Mouse (Mus musculus): ENCODE data around the gene Mtus2. TPM values are rescaled to one million over a fixed set of nuclear protein-coding genes. Genes with fewer than 3 reads are reported as not detected.
"Not testable (repeated sequence)": the region's sequence is repeated elsewhere in the genome, so short reads cannot be mapped to it uniquely, and the experiment has no call there.

Mtus2 gene
- 1 to 10 TPM; 2.5 to 2.7 TPM for total RNA-seq (2021)
- long read RNA-seq, experiment 1 = 0 reads
- long read RNA-seq, experiment 2, partial matches to known transcripts = 3 of 6 reads
- long read RNA-seq, experiment 2, other reads (novel, unspliced or antisense) = 1 of 6 reads

- peak; percentile 84 for DNase-seq (ENCODE audit: low spot score in 2 of 2)
These were observed at the start of gene Mtus2 for GRCm38 (mm10) chr5:147956821-147957564. Gene Mtus2, plus strand, starts transcription at chr5:147957320.

GRCm38 (mm10) chr5:147907851-147908250 is 49.3 kb upstream of the Mtus2 start:
- DNase-seq (ENCODE audit: low spot score in 2 of 2) = no peak

GRCm38 (mm10) chr5:147910807-147911509 is 46.2 kb upstream of the Mtus2 start:
- no peak for DNase-seq (ENCODE audit: low spot score in 2 of 2)

GRCm38 (mm10) chr5:147911744-147912143 is 45.4 kb upstream of the Mtus2 start:
- DNase-seq (ENCODE audit: low spot score in 2 of 2) = no peak

DNA sequence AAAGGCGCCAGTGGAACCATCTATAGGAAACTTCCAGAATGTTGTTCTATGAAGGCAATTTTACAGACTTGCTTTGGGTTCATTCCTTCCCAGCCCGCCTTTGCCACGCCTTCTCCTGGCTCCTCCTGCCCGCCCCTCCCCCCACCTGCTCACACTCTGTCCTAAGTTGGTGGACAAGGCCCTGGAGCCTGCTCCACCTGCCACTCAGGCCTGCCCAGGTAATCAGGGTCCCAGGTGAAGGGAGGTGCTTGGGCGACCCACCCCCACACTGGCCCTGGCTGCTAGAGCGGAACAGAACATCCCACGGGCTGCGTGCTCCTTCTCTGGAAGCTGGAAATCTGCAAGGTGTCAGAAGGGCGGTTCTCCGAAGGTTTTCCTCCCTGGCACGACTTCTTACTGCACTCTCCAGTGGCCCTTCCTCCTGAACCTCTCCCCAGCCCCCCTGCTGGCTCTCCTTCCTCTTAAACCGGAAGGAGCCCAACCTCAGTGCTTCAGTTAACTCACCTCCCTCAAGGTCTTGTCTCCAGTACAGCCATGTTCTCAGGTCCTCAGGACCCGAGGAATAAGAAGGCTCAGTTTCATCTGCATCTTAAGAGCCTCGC is 43.8 kb upstream of the Mtus2 start:
- DNase-seq (ENCODE audit: low spot score in 2 of 2) = no peak

DNA sequence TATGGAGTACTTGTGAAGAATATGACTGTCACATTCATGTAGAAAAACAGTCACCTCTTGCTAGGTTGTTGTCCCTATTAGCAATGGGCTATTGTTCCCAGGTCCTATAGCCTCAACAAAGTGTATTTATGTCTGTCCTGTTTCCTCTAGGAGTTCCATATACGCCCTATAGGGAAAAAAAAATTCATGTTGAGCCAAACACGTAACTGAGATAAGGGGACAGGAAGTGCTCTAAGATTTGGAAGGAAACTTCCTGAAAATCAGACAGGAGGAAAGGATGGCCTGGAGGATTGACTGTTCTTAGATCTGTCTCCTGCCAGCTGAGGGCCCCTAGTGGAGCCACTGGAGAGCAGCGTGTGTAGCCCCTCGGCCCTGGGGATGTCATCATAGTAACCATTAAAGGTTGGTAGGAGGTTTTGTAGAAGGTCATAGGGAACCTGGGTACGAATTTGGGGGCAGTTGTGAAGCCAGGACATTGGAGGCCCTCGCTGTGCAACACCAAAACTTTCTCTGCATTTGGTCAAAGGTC is 42.0 kb upstream of the Mtus2 start:
- no peak for DNase-seq (ENCODE audit: low spot score in 2 of 2)

DNA sequence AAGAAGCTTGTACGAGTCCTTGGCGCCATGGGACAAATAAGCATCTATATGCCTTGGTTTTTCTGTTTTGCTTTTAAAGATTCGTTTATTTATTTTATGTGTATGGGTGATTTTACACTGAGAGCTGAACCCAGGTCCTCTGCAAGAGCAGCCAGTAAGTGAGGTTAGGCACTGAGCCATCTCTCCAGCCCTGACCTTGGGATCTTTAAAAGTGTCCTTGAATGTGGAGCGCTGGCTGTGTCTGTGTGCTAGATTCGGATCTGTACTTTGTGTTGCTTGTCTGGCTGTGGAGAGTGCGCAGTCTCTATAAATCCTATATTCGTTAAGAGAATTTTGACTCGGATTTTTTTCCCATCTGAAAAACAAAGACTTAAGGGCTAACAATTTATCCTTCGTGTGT is 40.9 kb upstream of the Mtus2 start:
- no peak for DNase-seq (ENCODE audit: low spot score in 2 of 2)

DNA sequence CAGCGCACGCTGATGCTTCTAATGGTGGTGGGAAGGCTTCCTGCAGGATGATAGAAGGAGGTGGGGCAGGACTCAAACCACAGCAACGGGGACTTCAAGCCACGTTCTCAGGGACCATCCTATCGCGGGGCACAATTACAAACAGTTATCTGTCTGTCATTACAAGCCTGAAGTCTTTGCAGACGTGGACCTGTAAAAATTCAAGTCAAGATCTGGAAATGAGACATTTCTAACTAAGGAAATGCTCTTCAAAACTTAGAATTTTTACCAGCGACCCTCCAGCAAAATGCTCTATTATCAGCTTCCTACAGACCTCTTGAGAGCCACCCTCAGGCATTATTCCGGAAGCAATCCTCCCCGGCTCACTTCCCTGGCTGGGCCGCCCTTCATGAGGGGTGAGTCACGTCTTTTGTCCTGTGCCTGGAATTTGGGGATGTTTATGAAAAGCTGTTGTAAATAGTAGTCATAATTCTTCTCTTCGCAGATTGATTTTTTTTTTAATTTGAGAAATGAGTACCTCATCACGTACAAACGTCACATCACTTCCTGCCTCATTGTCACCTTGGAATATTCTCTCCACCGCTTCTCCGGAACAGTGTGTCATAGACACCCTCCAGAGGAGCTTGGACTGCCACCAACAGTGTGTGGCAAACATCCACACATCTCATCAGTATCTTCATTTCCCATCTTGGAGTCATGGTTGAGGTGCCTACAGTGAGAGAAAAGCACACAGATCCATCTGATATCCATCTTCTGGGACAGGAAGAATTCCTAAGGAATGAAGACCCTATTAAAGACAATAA is 38.9 kb upstream of the Mtus2 start:
- no peak for DNase-seq (ENCODE audit: low spot score in 2 of 2)

DNA sequence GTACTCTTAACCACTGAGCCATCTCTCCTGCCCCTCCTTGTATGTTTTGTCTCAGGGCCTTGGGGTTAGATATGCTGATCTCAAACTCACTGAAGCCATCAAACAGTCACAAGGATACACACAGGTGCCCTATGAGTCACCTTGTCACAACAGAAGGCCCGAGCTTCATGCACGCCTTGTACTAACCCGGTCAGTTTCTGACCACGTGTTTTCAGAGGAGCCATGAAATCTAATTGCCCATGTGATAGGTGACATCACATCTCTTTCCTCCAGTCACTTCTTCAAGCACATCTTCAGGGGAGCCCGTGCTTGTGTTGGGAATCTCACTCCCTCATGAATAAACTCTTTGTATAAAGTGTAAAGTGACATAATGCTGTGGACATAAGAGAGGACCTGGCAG is 32.5 kb upstream of the Mtus2 start:
- DNase-seq (ENCODE audit: low spot score in 2 of 2) = no peak

DNA sequence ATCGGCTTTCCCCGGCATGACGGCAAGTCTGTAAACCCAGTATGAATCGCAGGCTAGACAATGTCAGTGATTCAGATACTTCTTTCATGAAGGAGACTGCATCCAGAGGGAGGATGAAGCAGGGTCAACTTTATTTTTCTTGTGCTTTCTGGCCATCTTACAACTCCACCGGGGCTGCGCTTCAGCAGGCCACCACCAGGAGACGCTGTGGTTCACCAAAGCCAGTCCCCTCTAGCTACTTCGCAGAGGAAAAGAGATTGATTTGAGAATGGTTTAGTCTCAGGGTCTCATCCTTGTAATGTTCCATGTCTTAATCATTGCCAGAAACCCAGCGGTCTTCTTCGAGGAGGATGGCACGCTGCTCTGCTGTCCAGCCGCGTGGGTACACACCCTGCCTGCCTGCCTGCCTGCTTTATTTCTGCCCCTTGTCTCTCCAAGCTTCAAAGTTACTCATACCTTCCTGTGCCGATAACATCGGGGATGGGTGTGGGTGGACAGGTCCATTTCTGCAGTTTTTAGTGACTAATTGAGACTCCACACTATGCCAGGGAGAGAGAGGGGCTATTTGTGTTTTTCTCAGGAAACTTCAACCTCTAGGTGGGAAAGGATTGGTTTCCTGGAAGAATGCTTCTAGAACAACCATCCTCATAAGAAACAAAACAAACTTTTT is 31.1 kb upstream of the Mtus2 start:
- DNase-seq (ENCODE audit: low spot score in 2 of 2) = no peak

DNA sequence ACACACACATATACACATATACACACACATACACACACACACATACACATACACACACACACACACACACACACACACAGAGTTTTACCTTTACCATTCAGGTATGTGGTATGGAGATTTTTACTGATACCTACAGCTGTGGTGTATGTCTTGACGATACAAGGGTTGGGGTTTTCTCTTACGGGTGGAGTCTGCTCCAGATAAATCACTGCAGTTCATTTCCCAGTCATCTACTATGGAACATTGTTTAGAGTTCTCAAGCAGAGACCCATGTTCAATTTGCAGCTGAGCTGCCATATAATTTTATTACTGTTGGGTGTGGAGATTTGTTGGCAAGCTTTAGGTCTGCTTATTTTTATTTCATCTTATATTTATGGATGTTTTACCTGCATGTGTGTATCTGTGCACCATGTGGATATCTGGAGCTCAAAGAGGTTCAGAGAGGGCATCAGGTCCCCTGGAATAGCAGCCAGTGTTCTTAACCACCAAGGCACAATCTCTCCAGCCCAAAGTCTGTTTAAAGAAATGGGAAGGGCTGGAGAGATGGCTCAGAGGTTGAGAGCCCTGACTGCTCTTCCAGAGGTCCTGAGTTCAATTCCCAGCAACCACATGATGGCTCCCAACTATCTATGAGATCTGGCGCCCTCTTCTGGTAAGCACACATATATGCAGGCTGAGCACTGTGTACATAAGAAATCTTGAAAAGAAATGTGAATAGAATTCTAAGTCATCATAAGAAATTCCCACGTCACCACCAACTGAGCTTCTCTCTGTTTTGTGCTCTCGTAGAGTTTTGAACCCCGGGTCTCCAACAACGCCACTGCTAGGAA is 28.2 kb upstream of the Mtus2 start:
- peak in 1 of 2 experiments; percentile 18 for DNase-seq (ENCODE audit: low spot score in 2 of 2)

DNA sequence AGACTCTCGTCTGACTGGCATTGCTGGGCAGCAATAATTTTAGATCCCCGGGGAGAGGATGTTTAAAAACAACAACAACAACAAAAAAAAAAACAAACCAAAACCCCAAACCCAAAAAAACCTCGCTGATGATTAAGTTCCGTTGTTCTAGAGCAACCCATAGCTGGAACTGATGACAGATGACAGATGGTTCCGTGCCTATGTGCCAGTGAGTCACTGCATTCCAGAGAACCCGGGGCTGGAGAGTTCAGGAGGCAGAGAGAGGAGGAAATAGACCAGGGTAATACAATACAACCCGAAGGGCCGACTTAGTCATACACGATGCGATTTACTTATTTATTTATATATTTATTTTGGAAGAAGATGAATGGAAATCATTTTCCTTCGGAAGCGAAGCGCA is 22.0 kb upstream of the Mtus2 start:
- no peak for DNase-seq (ENCODE audit: low spot score in 2 of 2)

DNA sequence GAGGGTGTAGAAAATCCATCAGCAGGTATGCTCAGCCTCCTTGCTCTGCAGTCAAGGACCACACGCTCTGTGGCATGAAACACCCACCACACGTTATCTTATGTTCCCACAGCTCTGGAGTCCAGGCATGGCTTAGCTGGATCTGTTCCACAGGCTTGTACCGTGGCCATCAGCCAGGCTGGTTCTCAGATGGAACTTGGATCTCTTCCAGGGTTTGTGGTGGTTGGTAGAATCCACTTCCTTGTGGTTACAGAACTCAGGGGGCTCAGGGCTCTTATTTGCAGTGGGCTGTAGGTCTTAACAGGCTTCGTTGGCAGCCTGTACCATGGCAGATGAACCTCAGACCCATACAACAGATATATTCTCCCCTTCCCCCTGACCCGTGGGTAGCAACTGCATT is 17.9 kb upstream of the Mtus2 start:
- no peak for DNase-seq (ENCODE audit: low spot score in 2 of 2)

DNA sequence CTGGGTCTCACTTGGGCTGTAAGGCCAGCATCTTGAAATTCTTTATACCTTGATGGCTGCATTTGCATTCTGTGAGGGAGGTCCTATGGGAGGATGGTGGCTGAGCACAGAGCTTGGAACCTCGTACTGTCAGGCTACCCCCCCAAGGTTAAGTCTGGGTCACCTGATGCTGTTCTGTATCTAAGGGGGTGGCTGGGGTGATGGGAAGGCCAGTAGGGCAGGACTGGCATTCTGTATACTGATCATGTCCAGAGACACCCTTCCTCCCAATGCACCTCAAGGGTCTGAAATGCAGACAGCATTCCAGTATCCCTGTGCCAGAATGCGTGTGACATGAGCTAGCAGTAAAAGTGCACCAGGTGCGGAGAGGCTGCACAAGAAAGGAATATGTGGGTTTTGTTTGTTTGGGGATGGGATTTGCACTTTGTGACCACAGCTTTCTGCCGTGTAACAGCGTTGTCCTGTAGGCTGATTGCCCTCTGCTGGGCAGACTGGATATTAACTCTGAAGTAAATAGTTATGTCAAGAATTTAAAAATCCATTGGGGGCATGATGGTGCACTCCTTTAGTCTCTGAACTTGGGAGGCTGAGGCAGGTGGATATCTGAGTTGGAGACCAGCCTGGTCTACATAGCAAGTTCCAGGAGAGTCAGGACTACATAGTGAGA is 12.0 kb upstream of the Mtus2 start:
- peak in 1 of 2 experiments; percentile 10 for DNase-seq (ENCODE audit: low spot score in 2 of 2)

DNA sequence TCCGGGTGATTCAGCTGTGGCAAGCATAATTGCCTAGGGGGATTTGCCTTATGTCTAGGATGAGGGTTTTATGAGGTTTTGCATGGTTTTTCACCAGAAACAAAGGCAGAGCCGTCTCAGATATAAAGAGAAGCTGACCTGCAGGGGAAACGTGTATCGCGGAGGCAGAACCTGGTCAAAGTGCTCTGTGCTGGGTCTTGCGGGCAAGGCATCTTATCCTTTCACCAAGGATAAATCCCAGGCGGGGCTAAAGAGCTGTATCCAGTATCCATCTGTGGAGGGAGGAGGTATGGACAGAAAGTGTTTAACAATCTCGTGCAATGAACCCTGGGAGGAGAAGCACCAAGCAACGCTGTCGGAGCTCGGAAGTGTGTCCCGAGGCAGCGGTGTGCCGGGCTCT is 7.2 kb upstream of the Mtus2 start:
- no peak for DNase-seq (ENCODE audit: low spot score in 2 of 2)

- no peak for DNase-seq (ENCODE audit: low spot score in 2 of 2)
These were observed 5.4 kb upstream of the Mtus2 start for GRCm38 (mm10) chr5:147951751-147952150.

DNA sequence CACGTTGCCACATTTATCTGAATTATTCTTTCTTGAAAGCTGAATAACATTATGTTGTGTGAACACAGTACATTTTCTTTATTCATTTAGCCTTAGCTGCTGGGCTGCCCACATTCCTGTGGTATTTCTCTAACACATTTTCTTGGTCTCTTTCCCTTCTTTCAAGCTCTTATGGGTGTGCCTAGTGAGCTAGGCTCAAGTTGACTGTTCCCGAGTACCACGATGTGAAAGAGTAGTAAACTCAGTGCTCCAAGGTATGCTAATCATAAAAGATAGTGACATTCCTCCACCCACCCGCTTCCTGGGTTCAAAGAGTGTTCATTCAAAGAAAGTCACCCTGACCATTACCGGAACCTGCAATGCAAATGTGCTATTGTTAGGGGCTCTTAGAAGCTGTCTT is 3.9 kb upstream of the Mtus2 start:
- DNase-seq (ENCODE audit: low spot score in 2 of 2) = not testable (repeated sequence)

- no peak for DNase-seq (ENCODE audit: low spot score in 2 of 2)
These were observed 1.4 kb upstream of the Mtus2 start for GRCm38 (mm10) chr5:147955671-147956070.

- no peak for DNase-seq (ENCODE audit: low spot score in 2 of 2)
These were observed 699 bp upstream of the Mtus2 start for GRCm38 (mm10) chr5:147956421-147956820.

All from adrenal gland, adult 18-20 months (tissue).